Mouse (Mus musculus) retina, postnatal 7 days (tissue): ENCODE data around the gene Gpc6.

Experiments
- DNase-seq: peaks from one replicate; pipeline ENCODE4 v3.0.0-alpha.2; 2012; ENCODE audit warnings: low read depth, low spot score

Gene Gpc6

GRCm38 (mm10) chr14:116947939-116948591 is 22.9 kb downstream of the Gpc6 start:
- DNase-seq = no peak

GRCm38 (mm10) chr14:116957154-116957553 is 32.0 kb downstream of the Gpc6 start:
- DNase-seq = no peak

GRCm38 (mm10) chr14:116964837-116965236 is 39.7 kb downstream of the Gpc6 start:
- DNase-seq = no peak

GRCm38 (mm10) chr14:116974708-116975107 is 49.6 kb downstream of the Gpc6 start:
- DNase-seq = no peak

- no peak for DNase-seq
Measured at GRCm38 (mm10) chr14:116975224-116975623, 50.1 kb downstream of the Gpc6 start.

GRCm38 (mm10) chr14:116977259-116977658 is 52.1 kb downstream of the Gpc6 start:
- DNase-seq = no peak

GRCm38 (mm10) chr14:116979714-116980382 is 54.7 kb downstream of the Gpc6 start:
- no peak for DNase-seq

GRCm38 (mm10) chr14:116981711-116982110 is 56.6 kb downstream of the Gpc6 start:
- no peak for DNase-seq

- no peak for DNase-seq
Measured at GRCm38 (mm10) chr14:116987341-116987740, 62.2 kb downstream of the Gpc6 start.

- DNase-seq = no peak
Measured at GRCm38 (mm10) chr14:117000376-117000775, 75.3 kb downstream of the Gpc6 start.

- DNase-seq = peak; percentile 30
Measured at GRCm38 (mm10) chr14:117002313-117002712, 77.2 kb downstream of the Gpc6 start.

- no peak for DNase-seq
Measured at GRCm38 (mm10) chr14:117008781-117009180, 83.7 kb downstream of the Gpc6 start.

- DNase-seq = no peak
Measured at GRCm38 (mm10) chr14:117012969-117013368, 87.9 kb downstream of the Gpc6 start.

GRCm38 (mm10) chr14:117013554-117014117 is 88.5 kb downstream of the Gpc6 start:
- no peak for DNase-seq

GRCm38 (mm10) chr14:117015333-117015922 is 90.3 kb downstream of the Gpc6 start:
- no peak for DNase-seq

GRCm38 (mm10) chr14:117022180-117022799 is 97.2 kb downstream of the Gpc6 start:
- DNase-seq = no peak

- DNase-seq = no peak
Measured at GRCm38 (mm10) chr14:117034146-117034545, 109.0 kb downstream of the Gpc6 start.

- no peak for DNase-seq
Measured at GRCm38 (mm10) chr14:117041017-117041416, 115.9 kb downstream of the Gpc6 start.

GRCm38 (mm10) chr14:117048951-117049350 is 123.8 kb downstream of the Gpc6 start:
- no peak for DNase-seq

- DNase-seq = no peak
Measured at GRCm38 (mm10) chr14:117050877-117051276, 125.8 kb downstream of the Gpc6 start.

- DNase-seq = no peak
Measured at GRCm38 (mm10) chr14:117053361-117053760, 128.2 kb downstream of the Gpc6 start.

- DNase-seq = no peak
Measured at GRCm38 (mm10) chr14:117055134-117055533, 130.0 kb downstream of the Gpc6 start.
